Mouse (Mus musculus) bone marrow macrophage, adult 2 months (primary cell): ENCODE results near the gene Fhit. TPM values are rescaled to one million over a fixed set of nuclear protein-coding genes. Genes with fewer than 3 reads are reported as not detected.
A peak's percentile ranks its signal among the peaks of the same experiment; 100 is the strongest.

Source experiments
- H3K27ac ChIP-seq: 2 replicates; pipeline ENCODE4 v1.5.1; 2012; ENCODE audit warnings: low read depth, low read length; ENCODE audit not compliant: insufficient read depth
- H3K4me1 ChIP-seq: 2 replicates; pipeline ENCODE4 v1.6.1; 2012; ENCODE audit warnings: low read length; ENCODE audit not compliant: control insufficient read depth, insufficient read depth
- H3K4me3 ChIP-seq: 2 replicates; pipeline ENCODE4 v1.5.1; 2012; ENCODE audit warnings: mild to moderate bottlenecking, low read length, moderate library complexity; ENCODE audit not compliant: insufficient read depth
- CTCF ChIP-seq: IDR thresholded peaks from 2 replicates; pipeline ENCODE4 v1.5.1; 2012; ENCODE audit warnings: low read depth, mild to moderate bottlenecking, low read length, moderate library complexity
- POLR2A ChIP-seq: IDR thresholded peaks from 2 replicates; pipeline ENCODE4 v1.6.1; 2012; ENCODE audit warnings: mild to moderate bottlenecking, low read depth, low read length, borderline replicate concordance
- polyA plus RNA-seq: library from polyadenylated mRNA; stranded (reverse); fragments of >200 nt; gene quantifications from 2 replicates; pipeline ENCODE4 v1.2.4, GENCODE M21; 2012; ENCODE audit not compliant: missing spikeins, insufficient read depth, insufficient read length

Fhit gene
- polyA plus RNA-seq, 1 experiment, result 3.4 TPM

- TF ChIP-seq CTCF (no peak), POLR2A (no peak)
- Histone ChIP-seq H3K4me1 (no peaks in the 10 kb centered on the region), H3K27ac (no peak overlapping the region), H3K4me3 (no peak overlapping the region)
Measured at GRCm38 (mm10) chr14:9600271-9600670, 1561.6 kb downstream of the Fhit start.

- H3K4me1 ChIP-seq, result no peaks in the 10 kb centered on the region
- no peak overlapping the region for H3K4me3 ChIP-seq
- H3K27ac ChIP-seq, result no peak overlapping the region
- TF ChIP-seq CTCF (no peak), POLR2A (no peak)
Measured at GRCm38 (mm10) chr14:9597460-9597977, 1564.3 kb downstream of the Fhit start.

GRCm38 (mm10) chr14:9589121-9589520 is 1572.7 kb downstream of the Fhit start:
- Histone ChIP-seq H3K4me3 (no peak overlapping the region), H3K4me1 (no peaks in the 10 kb centered on the region), H3K27ac (no peak overlapping the region)
- no peak for TF ChIP-seq CTCF
- no peak for TF ChIP-seq POLR2A

GRCm38 (mm10) chr14:9587900-9588299 is 1573.9 kb downstream of the Fhit start:
- TF ChIP-seq CTCF (no peak), POLR2A (no peak)
- H3K27ac ChIP-seq, result no peak overlapping the region
- H3K4me1 ChIP-seq, result no peaks in the 10 kb centered on the region
- H3K4me3 ChIP-seq, result no peak overlapping the region

GRCm38 (mm10) chr14:9583227-9584155 is 1578.3 kb downstream of the Fhit start:
- Histone ChIP-seq H3K4me1 (no peaks in the 10 kb centered on the region), H3K4me3 (no peak overlapping the region), H3K27ac (no peak overlapping the region)
- TF ChIP-seq POLR2A, result no peak
- no peak for TF ChIP-seq CTCF

- no peak for TF ChIP-seq CTCF
- TF ChIP-seq POLR2A, result no peak
- Histone ChIP-seq H3K27ac (no peak overlapping the region), H3K4me1 (peaks cover 12% of the 10 kb centered on the region), H3K4me3 (no peak overlapping the region)
Measured at GRCm38 (mm10) chr14:9556333-9556732, 1605.5 kb downstream of the Fhit start.

GRCm38 (mm10) chr14:9555807-9556206 is 1606.0 kb downstream of the Fhit start:
- no peak overlapping the region for H3K4me3 ChIP-seq
- H3K4me1 ChIP-seq, result peaks cover 12% of the 10 kb centered on the region
- TF ChIP-seq POLR2A (no peak), CTCF (no peak)
- peak overlapping the region; percentile 31 for H3K27ac ChIP-seq

- peaks cover 12% of the 10 kb centered on the region for H3K4me1 ChIP-seq
- H3K4me3 ChIP-seq, result no peak overlapping the region
- H3K27ac ChIP-seq, result no peak overlapping the region
- no peak for TF ChIP-seq CTCF
- TF ChIP-seq POLR2A, result no peak
Measured at GRCm38 (mm10) chr14:9552149-9552548, 1609.7 kb downstream of the Fhit start.

- Histone ChIP-seq H3K4me3 (no peak overlapping the region), H3K27ac (no peak overlapping the region), H3K4me1 (no peaks in the 10 kb centered on the region)
- TF ChIP-seq CTCF (no peak), POLR2A (no peak)
Measured at GRCm38 (mm10) chr14:9547952-9548351, 1613.9 kb downstream of the Fhit start.

GRCm38 (mm10) chr14:9544364-9544763 is 1617.5 kb downstream of the Fhit start:
- Histone ChIP-seq H3K4me3 (no peak overlapping the region), H3K4me1 (no peaks in the 10 kb centered on the region)
- TF ChIP-seq POLR2A, result no peak
- TF ChIP-seq CTCF, result no peak

More at GRCm38 (mm10) chr14:9544364-9544763, 1617.5 kb downstream of the Fhit start:
- no peak overlapping the region for H3K27ac ChIP-seq
